Mouse (Mus musculus) stomach, embryonic 15.5 days (tissue): ENCODE data around the gene Smyd3. TPM values are rescaled to one million over a fixed set of nuclear protein-coding genes. Genes with fewer than 3 reads are reported as not detected.
A peak's percentile ranks its signal among the peaks of the same experiment; 100 is the strongest.

ENCODE experiments used
- ATAC-seq: fragments of 200-750 bp; cut with Nextera tagmentation; 2 replicates; pipeline ENCODE4 v1.8.0; 2017; ENCODE audit warnings: low read depth, moderate number of reproducible peaks, moderate TSS enrichment; ENCODE audit not compliant: insufficient read depth, low FRiP score
- H3K27ac ChIP-seq: fragments of 300-500 bp; sonication (generic); 2 replicates; pipeline ENCODE4 v1.5.1; 2015; ENCODE audit warnings: mild to moderate bottlenecking, inconsistent platforms
- H3K27me3 ChIP-seq: fragments of 300-500 bp; sonication (generic); replicated peaks from 2 replicates; pipeline ENCODE4 v1.6.1; 2015; ENCODE audit warnings: inconsistent platforms
- H3K36me3 ChIP-seq: fragments of 300-500 bp; sonication (generic); 2 replicates; pipeline ENCODE4 v1.6.1; 2015; ENCODE audit warnings: inconsistent platforms
- H3K4me1 ChIP-seq: fragments of 300-500 bp; sonication (generic); 2 replicates; pipeline ENCODE4 v1.6.1; 2015; ENCODE audit warnings: inconsistent platforms
- H3K4me2 ChIP-seq: fragments of 300-500 bp; sonication (generic); 2 replicates; pipeline ENCODE4 v1.6.1; 2015; ENCODE audit warnings: mild to moderate bottlenecking, inconsistent platforms
- H3K4me3 ChIP-seq: fragments of 300-500 bp; sonication (generic); replicated peaks from 2 replicates; pipeline ENCODE4 v1.5.1; 2015; ENCODE audit warnings: inconsistent platforms
- H3K9ac ChIP-seq: fragments of 300-500 bp; sonication (generic); 2 replicates; pipeline ENCODE4 v1.6.1; 2015; ENCODE audit warnings: inconsistent platforms
- H3K9me3 ChIP-seq: fragments of 300-500 bp; sonication (generic); 2 replicates; pipeline ENCODE4 v1.6.1; 2016; ENCODE audit warnings: inconsistent platforms
- WGBS: fragments of 180-500 bp; shearing (Covaris S2); methylation state at CpG from one replicate; pipeline ENCODE4 v1.1.7; 2015; 5-methylcytosine and 5-hydroxymethylcytosine counted together
- polyA plus RNA-seq: library from polyadenylated mRNA; unstranded; fragments of >200 nt; fragmentation: Nextera tagmentation; extraction: Ambion mirVana; gene quantifications from 2 replicates; pipeline ENCODE4 v1.2.1, GENCODE M21; 2015

The Smyd3 gene
- polyA plus RNA-seq, 1 experiment from 2014 or later, result 19.6 TPM

- WGBS, result 30% methylated on average over 13 of the region's 13 CpGs
- Histone ChIP-seq H3K27ac (no peak overlapping the region; the same call in 1 of the 2 replicates), H3K36me3 (no peaks in the 10 kb centered on the region), H3K4me1 (no peaks in the 10 kb centered on the region), H3K9me3 (no peaks in the 10 kb centered on the region), H3K9ac (no peak overlapping the region), H3K27me3 (no peaks in the 10 kb centered on the region), H3K4me3 (no peak overlapping the region), H3K4me2 (no peak overlapping the region)
- ATAC-seq, result peak; percentile 78
Observed at GRCm38 (mm10) chr1:179231777-179232661, 285.8 kb downstream of the Smyd3 start.

- H3K9ac ChIP-seq, result no peak overlapping the region
- H3K4me1 ChIP-seq, result no peaks in the 10 kb centered on the region
- H3K4me2 ChIP-seq, result no peak overlapping the region
- no peak; the same call in 1 of the 2 replicates for ATAC-seq
- no peaks in the 10 kb centered on the region for H3K27me3 ChIP-seq
- H3K36me3 ChIP-seq, result no peaks in the 10 kb centered on the region
- no peak overlapping the region for H3K4me3 ChIP-seq
- H3K9me3 ChIP-seq, result no peaks in the 10 kb centered on the region
- H3K27ac ChIP-seq, result no peak overlapping the region
- 69% methylated on average over 3 of the region's 3 CpGs for WGBS
Observed at GRCm38 (mm10) chr1:179229515-179229914, 288.3 kb downstream of the Smyd3 start.

- ATAC-seq, result no peak
- Histone ChIP-seq H3K4me2 (no peak overlapping the region), H3K27ac (no peak overlapping the region)
Observed at GRCm38 (mm10) chr1:179220290-179220689, 297.6 kb downstream of the Smyd3 start.

GRCm38 (mm10) chr1:179218061-179218460 is 299.8 kb downstream of the Smyd3 start:
- WGBS, result 64% methylated on average over 5 of the region's 5 CpGs
- Histone ChIP-seq H3K9ac (no peak overlapping the region), H3K4me3 (no peak overlapping the region), H3K4me1 (0 out of 2 replicates have a peak, but pooled peaks cover 5% of the 10 kb centered on the region), H3K9me3 (no peaks in the 10 kb centered on the region), H3K36me3 (no peaks in the 10 kb centered on the region), H3K4me2 (no peak overlapping the region), H3K27me3 (no peaks in the 10 kb centered on the region), H3K27ac (no peak overlapping the region)
- ATAC-seq, result no peak

More at GRCm38 (mm10) chr1:179220290-179220689, 297.6 kb downstream of the Smyd3 start:
- no peak overlapping the region for H3K9ac ChIP-seq
- no peaks in the 10 kb centered on the region for H3K9me3 ChIP-seq
- no peaks in the 10 kb centered on the region for H3K4me1 ChIP-seq
- H3K36me3 ChIP-seq, result no peaks in the 10 kb centered on the region
- H3K27me3 ChIP-seq, result no peaks in the 10 kb centered on the region
- 40% methylated on average over 1 of the region's 1 CpGs for WGBS
- no peak overlapping the region for H3K4me3 ChIP-seq

- H3K36me3 ChIP-seq, result no peaks in the 10 kb centered on the region
- H3K9me3 ChIP-seq, result no peaks in the 10 kb centered on the region
- WGBS, result 32% methylated on average over 4 of the region's 4 CpGs
- no peak overlapping the region for H3K4me2 ChIP-seq
- H3K27ac ChIP-seq, result no peak overlapping the region
- no peak overlapping the region for H3K9ac ChIP-seq
- no peaks in the 10 kb centered on the region for H3K27me3 ChIP-seq
- 0 out of 2 replicates have a peak, but pooled peaks cover 5% of the 10 kb centered on the region for H3K4me1 ChIP-seq
- H3K4me3 ChIP-seq, result no peak overlapping the region
- no peak for ATAC-seq
Observed at GRCm38 (mm10) chr1:179217036-179217435, 300.8 kb downstream of the Smyd3 start.

GRCm38 (mm10) chr1:179213381-179213780 is 304.5 kb downstream of the Smyd3 start:
- ATAC-seq, result no peak
- Histone ChIP-seq H3K9me3 (no peaks in the 10 kb centered on the region), H3K27me3 (no peaks in the 10 kb centered on the region), H3K4me2 (no peak overlapping the region), H3K4me3 (no peak overlapping the region), H3K27ac (no peak overlapping the region), H3K9ac (no peak overlapping the region), H3K4me1 (0 out of 2 replicates have a peak, but pooled peaks cover 5% of the 10 kb centered on the region), H3K36me3 (no peaks in the 10 kb centered on the region)
- 89% methylated on average over 9 of the region's 9 CpGs for WGBS

GRCm38 (mm10) chr1:179212295-179212694 is 305.5 kb downstream of the Smyd3 start:
- Histone ChIP-seq H3K27ac (no peak overlapping the region), H3K4me1 (0 out of 2 replicates have a peak, but pooled peaks cover 5% of the 10 kb centered on the region)
- no peak for ATAC-seq

GRCm38 (mm10) chr1:179211313-179211712 is 306.5 kb downstream of the Smyd3 start:
- no peak overlapping the region for H3K4me2 ChIP-seq
- H3K4me1 ChIP-seq, result 0 out of 2 replicates have a peak, but pooled peaks cover 5% of the 10 kb centered on the region
- H3K4me3 ChIP-seq, result no peak overlapping the region
- H3K27me3 ChIP-seq, result no peaks in the 10 kb centered on the region
- WGBS, result 69% methylated on average over 4 of the region's 4 CpGs
- H3K36me3 ChIP-seq, result no peaks in the 10 kb centered on the region
- no peak overlapping the region for H3K9ac ChIP-seq
- no peak for ATAC-seq
- no peak overlapping the region for H3K27ac ChIP-seq
- no peaks in the 10 kb centered on the region for H3K9me3 ChIP-seq

More at GRCm38 (mm10) chr1:179212295-179212694, 305.5 kb downstream of the Smyd3 start:
- WGBS, result 36% methylated on average over 7 of the region's 7 CpGs
- H3K9me3 ChIP-seq, result no peaks in the 10 kb centered on the region
- no peak overlapping the region for H3K4me3 ChIP-seq
- H3K4me2 ChIP-seq, result no peak overlapping the region
- H3K36me3 ChIP-seq, result no peaks in the 10 kb centered on the region
- no peaks in the 10 kb centered on the region for H3K27me3 ChIP-seq
- no peak overlapping the region for H3K9ac ChIP-seq

GRCm38 (mm10) chr1:179207846-179208595 is 309.8 kb downstream of the Smyd3 start:
- Histone ChIP-seq H3K9me3 (no peaks in the 10 kb centered on the region), H3K4me1 (no peaks in the 10 kb centered on the region), H3K27ac (no peak overlapping the region), H3K9ac (no peak overlapping the region), H3K27me3 (no peaks in the 10 kb centered on the region), H3K36me3 (no peaks in the 10 kb centered on the region), H3K4me2 (no peak overlapping the region), H3K4me3 (no peak overlapping the region)
- 74% methylated on average over 12 of the region's 12 CpGs for WGBS
- no peak for ATAC-seq

GRCm38 (mm10) chr1:179207180-179207741 is 310.6 kb downstream of the Smyd3 start:
- H3K27me3 ChIP-seq, result no peaks in the 10 kb centered on the region
- H3K36me3 ChIP-seq, result no peaks in the 10 kb centered on the region
- H3K9ac ChIP-seq, result no peak overlapping the region
- H3K9me3 ChIP-seq, result no peaks in the 10 kb centered on the region
- WGBS, result 64% methylated on average over 9 of the region's 9 CpGs
- ATAC-seq, result no peak
- no peak overlapping the region for H3K27ac ChIP-seq
- no peak overlapping the region for H3K4me2 ChIP-seq
- no peaks in the 10 kb centered on the region for H3K4me1 ChIP-seq
- no peak overlapping the region for H3K4me3 ChIP-seq

GRCm38 (mm10) chr1:179198517-179199200 is 319.2 kb downstream of the Smyd3 start:
- Histone ChIP-seq H3K27ac (peak overlapping the region; percentile 42; the same call in 1 of the 2 replicates), H3K27me3 (no peaks in the 10 kb centered on the region), H3K36me3 (no peaks in the 10 kb centered on the region), H3K4me3 (no peak overlapping the region), H3K9ac (no peak overlapping the region), H3K4me2 (no peak overlapping the region), H3K9me3 (no peaks in the 10 kb centered on the region), H3K4me1 (no peaks in the 10 kb centered on the region)
- 82% methylated on average over 9 of the region's 9 CpGs for WGBS
- ATAC-seq, result no peak
